Mouse (Mus musculus) neural tube, embryonic 15.5 days (tissue): ENCODE results near the gene Larp4b. TPM values are rescaled to one million over a fixed set of nuclear protein-coding genes. Genes with fewer than 3 reads are reported as not detected.

Source experiments
- ATAC-seq: fragments of 200-750 bp; cut with Nextera tagmentation; 2 replicates; pipeline ENCODE4 v1.8.0; 2017; ENCODE audit warnings: mild to moderate bottlenecking, moderate TSS enrichment, moderate library complexity; ENCODE audit not compliant: low FRiP score
- H3K27ac ChIP-seq: fragments of 300-500 bp; sonication (generic); replicated peaks from 2 replicates; pipeline ENCODE4 v1.5.1; 2015; ENCODE audit warnings: mild to moderate bottlenecking, inconsistent platforms
- H3K27me3 ChIP-seq: fragments of 300-500 bp; sonication (generic); replicated peaks from 2 replicates; pipeline ENCODE4 v1.6.1; 2015; ENCODE audit warnings: inconsistent platforms
- H3K36me3 ChIP-seq: fragments of 300-500 bp; sonication (generic); 2 replicates; pipeline ENCODE4 v1.6.1; 2015; ENCODE audit warnings: inconsistent platforms
- H3K4me1 ChIP-seq: fragments of 300-500 bp; sonication (generic); 2 replicates; pipeline ENCODE4 v1.6.1; 2015; ENCODE audit warnings: inconsistent platforms
- H3K4me2 ChIP-seq: fragments of 300-500 bp; sonication (generic); 2 replicates; pipeline ENCODE4 v1.6.1; 2015; ENCODE audit warnings: inconsistent platforms, mild to moderate bottlenecking, moderate library complexity
- H3K4me3 ChIP-seq: fragments of 300-500 bp; sonication (generic); replicated peaks from 2 replicates; pipeline ENCODE4 v1.5.1; 2015; ENCODE audit warnings: mild to moderate bottlenecking, inconsistent platforms
- H3K9ac ChIP-seq: fragments of 300-500 bp; sonication (generic); replicated peaks from 2 replicates; pipeline ENCODE4 v1.6.1; 2015; ENCODE audit warnings: mild to moderate bottlenecking, inconsistent platforms
- H3K9me3 ChIP-seq: fragments of 300-500 bp; sonication (generic); replicated peaks from 2 replicates; pipeline ENCODE4 v1.6.1; 2016; ENCODE audit warnings: inconsistent platforms
- WGBS: fragments of 180-500 bp; shearing (Covaris S2); methylation state at CpG from one replicate; pipeline ENCODE4 v1.1.7; 2015; ENCODE audit warnings: mixed read lengths; 5-methylcytosine and 5-hydroxymethylcytosine counted together
- polyA plus RNA-seq: library from polyadenylated mRNA; unstranded; fragments of >200 nt; fragmentation: Nextera tagmentation; extraction: Ambion mirVana; gene quantifications from 2 replicates; pipeline ENCODE4 v1.2.1, GENCODE M21; 2015

Gene Larp4b
- polyA plus RNA-seq, 1 experiment from 2014 or later: 32.7 TPM

- peaks cover 61% of the 10 kb centered on the region for H3K36me3 ChIP-seq
- WGBS: 90% methylated on average over 9 of the region's 9 CpGs
- ATAC-seq: no peak
- no peak overlapping the region for H3K9ac ChIP-seq
- no peaks in the 10 kb centered on the region for H3K9me3 ChIP-seq
- H3K27me3 ChIP-seq: no peaks in the 10 kb centered on the region
- no peak overlapping the region for H3K4me2 ChIP-seq
- H3K27ac ChIP-seq: no peak overlapping the region
- H3K4me1 ChIP-seq: no peaks in the 10 kb centered on the region
- H3K4me3 ChIP-seq: no peak overlapping the region
These were observed 60.1 kb downstream of the Larp4b start for GRCm38 (mm10) chr13:9153803-9154202.

- Histone ChIP-seq H3K4me2 (no peak overlapping the region), H3K4me3 (no peak overlapping the region), H3K9ac (no peak overlapping the region), H3K27me3 (no peaks in the 10 kb centered on the region), H3K36me3 (peaks cover 69% of the 10 kb centered on the region), H3K27ac (no peak overlapping the region), H3K4me1 (no peaks in the 10 kb centered on the region), H3K9me3 (no peaks in the 10 kb centered on the region)
- 96% methylated on average over 10 of the region's 10 CpGs for whole genome bisulfite sequencing
- ATAC-seq: no peak
These were observed 65.6 kb downstream of the Larp4b start for GRCm38 (mm10) chr13:9159282-9159681.

GRCm38 (mm10) chr13:9162888-9163287 is 69.2 kb downstream of the Larp4b start:
- no peak overlapping the region for H3K4me3 ChIP-seq
- no peak overlapping the region for H3K27ac ChIP-seq
- no peak for ATAC-seq
- H3K4me2 ChIP-seq: no peak overlapping the region
- no peaks in the 10 kb centered on the region for H3K4me1 ChIP-seq
- H3K9me3 ChIP-seq: no peaks in the 10 kb centered on the region
- peaks cover 76% of the 10 kb centered on the region for H3K36me3 ChIP-seq
- no peaks in the 10 kb centered on the region for H3K27me3 ChIP-seq
- WGBS: 91% methylated on average over 4 of the region's 4 CpGs
- no peak overlapping the region for H3K9ac ChIP-seq

- 84% methylated on average over 3 of the region's 3 CpGs for WGBS
- no peak overlapping the region for H3K4me2 ChIP-seq
- no peaks in the 10 kb centered on the region for H3K4me1 ChIP-seq
- H3K27me3 ChIP-seq: no peaks in the 10 kb centered on the region
- no peak overlapping the region for H3K4me3 ChIP-seq
- H3K36me3 ChIP-seq: peaks cover 67% of the 10 kb centered on the region
- ATAC-seq: no peak
- H3K9me3 ChIP-seq: no peaks in the 10 kb centered on the region
- no peak overlapping the region for H3K9ac ChIP-seq
- no peak overlapping the region for H3K27ac ChIP-seq
These were observed 74.2 kb downstream of the Larp4b start for GRCm38 (mm10) chr13:9167842-9168241.

DNA sequence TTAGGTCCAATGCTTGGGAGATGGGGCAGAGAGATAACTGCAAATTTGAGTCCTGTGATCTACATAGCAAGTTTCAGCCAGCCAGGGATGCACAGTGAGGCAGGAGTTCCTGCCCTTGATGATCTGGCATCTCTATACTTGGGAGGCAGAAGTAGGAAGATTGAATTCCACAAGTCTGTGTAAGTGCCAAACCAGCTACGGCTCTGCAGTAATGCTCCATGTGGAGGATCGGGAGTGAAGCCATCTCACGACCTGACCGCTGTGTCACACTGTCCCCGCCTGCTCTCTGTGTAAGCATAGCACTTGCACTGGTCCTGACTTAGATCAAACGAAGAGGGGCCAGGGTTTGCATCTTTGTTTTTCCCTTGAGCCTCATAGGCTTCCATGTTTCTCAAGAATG is 75.9 kb downstream of the Larp4b start:
- Histone ChIP-seq H3K36me3 (peaks cover 69% of the 10 kb centered on the region), H3K4me2 (no peak overlapping the region), H3K27ac (no peak overlapping the region), H3K9me3 (no peaks in the 10 kb centered on the region), H3K4me1 (no peaks in the 10 kb centered on the region), H3K4me3 (no peak overlapping the region), H3K27me3 (no peaks in the 10 kb centered on the region), H3K9ac (no peak overlapping the region)
- 45% methylated on average over 6 of the region's 6 CpGs for WGBS
- no peak for ATAC-seq

DNA sequence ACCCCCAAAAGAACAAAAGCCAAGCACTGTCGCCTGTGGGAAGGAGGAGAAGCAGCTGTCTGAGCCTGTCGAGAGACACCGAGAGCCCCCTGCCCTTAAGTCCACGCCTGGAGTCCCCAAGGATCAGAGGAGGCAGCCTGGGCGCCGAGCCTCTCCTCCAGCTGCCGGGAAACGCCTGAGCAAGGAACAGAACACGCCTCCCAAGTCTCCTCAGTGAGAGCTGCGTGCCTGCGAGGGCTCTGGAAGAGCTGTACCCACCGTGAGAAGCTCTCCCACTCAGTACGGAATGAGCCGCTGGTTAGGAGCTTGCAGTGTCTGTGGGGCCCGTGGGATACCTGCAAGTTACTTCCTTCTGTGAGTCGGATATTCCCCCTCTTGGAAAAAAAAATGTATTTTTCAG is 77.0 kb downstream of the Larp4b start:
- Histone ChIP-seq H3K9me3 (no peaks in the 10 kb centered on the region), H3K4me3 (no peak overlapping the region), H3K27ac (no peak overlapping the region), H3K9ac (no peak overlapping the region), H3K27me3 (no peaks in the 10 kb centered on the region), H3K36me3 (peaks cover 64% of the 10 kb centered on the region), H3K4me2 (no peak overlapping the region), H3K4me1 (no peaks in the 10 kb centered on the region)
- no peak for ATAC-seq
- WGBS: 75% methylated on average over 16 of the region's 16 CpGs

- ATAC-seq: no peak
- H3K4me1 ChIP-seq: no peaks in the 10 kb centered on the region
- H3K27me3 ChIP-seq: no peaks in the 10 kb centered on the region
- H3K9me3 ChIP-seq: no peaks in the 10 kb centered on the region
- no peak overlapping the region for H3K9ac ChIP-seq
- H3K36me3 ChIP-seq: peaks cover 41% of the 10 kb centered on the region
- 85% methylated on average over 3 of the region's 3 CpGs for WGBS
- no peak overlapping the region for H3K4me2 ChIP-seq
- H3K27ac ChIP-seq: no peak overlapping the region
- no peak overlapping the region for H3K4me3 ChIP-seq
These were observed 79.7 kb downstream of the Larp4b start for GRCm38 (mm10) chr13:9173414-9173813.

- no peak overlapping the region for H3K9ac ChIP-seq
- no peaks in the 10 kb centered on the region for H3K4me1 ChIP-seq
- no peak for ATAC-seq
- no peak overlapping the region for H3K27ac ChIP-seq
- peaks cover 25% of the 10 kb centered on the region for H3K36me3 ChIP-seq
- no peaks in the 10 kb centered on the region for H3K27me3 ChIP-seq
- H3K9me3 ChIP-seq: no peaks in the 10 kb centered on the region
- H3K4me3 ChIP-seq: no peak overlapping the region
- H3K4me2 ChIP-seq: no peak overlapping the region
- 96% methylated on average over 5 of the region's 5 CpGs for WGBS
These were observed 81.5 kb downstream of the Larp4b start for GRCm38 (mm10) chr13:9175171-9175570.

DNA sequence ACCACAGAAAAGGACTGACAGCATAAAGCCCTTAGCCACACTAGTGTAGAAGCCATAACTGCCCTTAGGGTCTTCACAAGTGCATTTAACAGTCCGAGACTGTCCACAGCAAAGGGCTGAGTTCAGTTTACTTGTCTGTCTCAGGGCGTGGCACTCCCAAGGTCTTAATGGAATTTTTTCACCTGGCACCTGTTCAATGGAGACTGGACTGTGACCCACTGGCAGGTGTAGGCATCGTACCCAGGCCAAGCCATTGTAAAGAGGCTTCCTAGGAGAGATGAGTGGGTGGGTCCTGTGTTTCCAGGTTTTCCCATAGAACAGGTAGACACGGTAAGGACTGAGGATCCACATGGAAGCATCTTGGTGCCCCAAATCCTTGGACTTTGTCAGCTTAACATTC is 84.6 kb downstream of the Larp4b start:
- WGBS: 91% methylated on average over 4 of the region's 4 CpGs
- Histone ChIP-seq H3K27ac (no peak overlapping the region), H3K36me3 (peaks cover 12% of the 10 kb centered on the region), H3K4me2 (no peak overlapping the region), H3K9ac (no peak overlapping the region), H3K4me1 (no peaks in the 10 kb centered on the region), H3K9me3 (no peaks in the 10 kb centered on the region), H3K4me3 (no peak overlapping the region), H3K27me3 (no peaks in the 10 kb centered on the region)
- ATAC-seq: no peak

DNA sequence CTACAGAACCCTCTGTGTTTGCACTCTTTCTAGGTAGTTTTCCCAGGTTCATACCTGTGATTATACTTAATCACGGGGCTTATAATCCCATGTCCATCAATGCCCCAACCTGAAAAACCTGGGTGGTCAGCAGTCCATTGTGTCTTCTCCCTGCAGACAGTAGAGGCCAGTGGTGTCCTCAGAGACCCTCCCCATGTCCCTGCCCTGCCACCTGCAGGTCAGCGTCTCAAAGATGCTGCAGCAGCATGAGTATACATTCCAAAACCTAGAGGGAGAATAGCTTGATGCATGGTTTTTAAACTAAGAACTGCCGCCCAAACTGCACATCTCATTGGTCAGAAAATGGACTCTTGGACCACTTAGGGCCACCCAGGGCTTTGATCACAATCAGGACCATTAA is 85.0 kb downstream of the Larp4b start:
- Histone ChIP-seq H3K4me1 (no peaks in the 10 kb centered on the region), H3K4me3 (no peak overlapping the region), H3K27ac (no peak overlapping the region), H3K27me3 (no peaks in the 10 kb centered on the region), H3K9me3 (no peaks in the 10 kb centered on the region), H3K36me3 (peaks cover 7% of the 10 kb centered on the region), H3K4me2 (no peak overlapping the region), H3K9ac (no peak overlapping the region)
- no peak for ATAC-seq
- 71% methylated on average over 3 of the region's 3 CpGs for WGBS

- Histone ChIP-seq H3K9me3 (no peaks in the 10 kb centered on the region), H3K36me3 (0 out of 2 replicates have a peak, but pooled peaks cover 3% of the 10 kb centered on the region), H3K9ac (no peak overlapping the region), H3K27me3 (no peaks in the 10 kb centered on the region), H3K4me3 (no peak overlapping the region), H3K27ac (no peak overlapping the region), H3K4me2 (no peak overlapping the region), H3K4me1 (no peaks in the 10 kb centered on the region)
- no peak for ATAC-seq
- 59% methylated on average over 11 of the region's 11 CpGs for WGBS
These were observed 86.5 kb downstream of the Larp4b start for GRCm38 (mm10) chr13:9180221-9180620.

DNA sequence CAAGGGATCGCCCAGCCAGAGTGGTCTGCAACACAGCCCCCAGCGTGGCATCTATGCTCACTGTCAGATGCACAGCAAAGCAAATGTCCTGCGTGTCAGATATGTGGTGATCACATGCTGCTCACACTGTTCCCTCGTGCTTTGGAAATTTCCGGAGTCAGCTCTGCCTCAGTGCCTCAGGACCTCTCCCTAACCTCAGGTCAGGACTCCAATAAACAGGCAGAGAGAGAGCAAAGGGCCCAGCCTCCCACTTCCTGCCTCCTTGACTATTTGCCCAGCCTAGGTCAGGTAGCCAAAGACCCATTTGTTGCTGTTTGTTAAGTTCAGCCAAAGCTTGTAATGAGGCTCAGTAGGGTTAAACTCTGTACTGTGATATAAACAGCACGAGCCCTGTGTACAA is 87.4 kb downstream of the Larp4b start:
- H3K9ac ChIP-seq: no peak overlapping the region
- WGBS: 83% methylated on average over 6 of the region's 6 CpGs
- ATAC-seq: peak; percentile 6; the same call in 1 of the 2 replicates
- no peaks in the 10 kb centered on the region for H3K4me1 ChIP-seq
- no peaks in the 10 kb centered on the region for H3K36me3 ChIP-seq
- H3K4me3 ChIP-seq: no peak overlapping the region
- H3K4me2 ChIP-seq: no peak overlapping the region
- no peak overlapping the region for H3K27ac ChIP-seq
- H3K27me3 ChIP-seq: no peaks in the 10 kb centered on the region
- H3K9me3 ChIP-seq: no peaks in the 10 kb centered on the region
